17 mouse cellular contexts compared by ENCODE assay signal in genomic region chr12:105188980-105189379, GRCm38 (mm10). TPM values are rescaled to one million over a fixed set of nuclear protein-coding genes. Genes with fewer than 3 reads are reported as not detected.
DNase-seq lines count a peak whose midpoint lies in the region; ATAC-seq and TF ChIP-seq lines count a peak whose summit lies in the region.
"Not testable (repeated sequence)": the region's sequence is repeated elsewhere in the genome, so short reads cannot be mapped to it uniquely, and the experiment has no call there.
"Had no signal": no experiment of that assay in that cellular context is flagged by ENCODE, and none has a peak within 500 bp of the region (broad histone marks: within the 10 kb centered on the region; RNA-seq: fewer than 3 reads in every experiment).

No protein-coding gene starts in this region.

- H3K79me2 ChIP-seq in liver, adult 2 months (ENCODE audit: control insufficient read depth, insufficient read depth, low read length), result not testable (repeated sequence)

- not testable (repeated sequence) for H3K27ac ChIP-seq in heart, postnatal 0 days (ENCODE audit: low read depth); kidney, postnatal 0 days; liver, adult 2 months (replicated peaks; ENCODE audit: insufficient read depth, low read depth, low read length)

- H3K4me3 ChIP-seq in heart, postnatal 0 days (ENCODE audit: low read depth, low read length); kidney, postnatal 0 days (replicated peaks; ENCODE audit: low read depth, low read length); liver, adult 2 months (ENCODE audit: insufficient read depth, low read depth, low read length): not testable (repeated sequence)

- TF ChIP-seq EP300 in heart, postnatal 0 days (IDR thresholded peaks at IDR 0.05; ENCODE audit: low read depth), result not testable (repeated sequence)

- H3K27me3 ChIP-seq in heart, postnatal 0 days (ENCODE audit: control insufficient read depth, insufficient read depth, low read length); kidney, postnatal 0 days (ENCODE audit: insufficient read depth, low read length); liver, adult 2 months (ENCODE audit: control insufficient read depth, insufficient read depth, low read length): not testable (repeated sequence)

- DNase-seq in adrenal gland, postnatal 14 days, result peak; percentile 35
- not testable (repeated sequence) for DNase-seq in heart, postnatal 0 days (ENCODE audit: low spot score); kidney, postnatal 0 days (ENCODE audit: low spot score); liver, adult 2 months (ENCODE audit: extremely low read depth, low read depth, low spot score)
- peak; percentile 5 for DNase-seq in spleen, adult 12 weeks (ENCODE audit: low spot score)

- WGBS in heart, postnatal 0 days, result 31% methylated on average over 2 of the region's 2 CpGs
- WGBS in kidney, postnatal 0 days, result 51% methylated on average over 2 of the region's 2 CpGs
- WGBS in liver, adult 2 months, result 33% methylated on average over 2 of the region's 2 CpGs

- TF ChIP-seq CTCF in heart, postnatal 0 days (IDR thresholded peaks at IDR 0.05; ENCODE audit: low read depth), result peak; percentile 34
- TF ChIP-seq CTCF in kidney, postnatal 0 days (IDR thresholded peaks at IDR 0.05; ENCODE audit: low read depth), result peak; percentile 52; the same call in 1 of the 2 replicates
- peak; percentile 36 for TF ChIP-seq CTCF in liver, adult 2 months (IDR thresholded peaks at IDR 0.05; ENCODE audit: low read depth, low read length)

- not testable (repeated sequence) for TF ChIP-seq POLR2A in liver, adult 2 months (IDR thresholded peaks at IDR 0.05; ENCODE audit: extremely low read depth, insufficient read depth, low read length)

- H3K4me1 ChIP-seq in heart, postnatal 0 days (ENCODE audit: control insufficient read depth, insufficient read depth); kidney, postnatal 0 days (replicated peaks; ENCODE audit: insufficient read depth, low read length); liver, adult 2 months (ENCODE audit: control insufficient read depth, insufficient read depth, low read length): not testable (repeated sequence)

- H3K9me3 ChIP-seq in heart, postnatal 0 days (replicated peaks; ENCODE audit: control insufficient read depth, low read length); kidney, postnatal 0 days (replicated peaks; ENCODE audit: low read length): not testable (repeated sequence)

- H3K36me3 ChIP-seq in heart, postnatal 0 days (replicated peaks; ENCODE audit: control insufficient read depth, insufficient read depth, low read length); kidney, postnatal 0 days (ENCODE audit: insufficient read depth, low read length); liver, adult 2 months (ENCODE audit: control insufficient read depth, insufficient read depth, low read length): not testable (repeated sequence)

- peak; percentile 88 for ATAC-seq in erythroblast, adult 5-6 weeks (replicated peaks; ENCODE audit: low FRiP score, poor library complexity, severe bottlenecking)
- ATAC-seq in heart, postnatal 0 days (ENCODE audit: insufficient read depth, low read depth); kidney, postnatal 0 days (replicated peaks; ENCODE audit: low FRiP score, low read depth): not testable (repeated sequence)
- peak; percentile 69 for ATAC-seq in megakaryocyte, adult 5-6 weeks (ENCODE audit: poor library complexity, severe bottlenecking)

- H3K9ac ChIP-seq in heart, postnatal 0 days (replicated peaks; ENCODE audit: low read depth, low read length); kidney, postnatal 0 days (ENCODE audit: low read depth, low read length); liver, adult 2 months (ENCODE audit: low read depth, low read length): not testable (repeated sequence)

- not testable (repeated sequence) for H3K4me2 ChIP-seq in heart, postnatal 0 days (ENCODE audit: low read depth, low read length); kidney, postnatal 0 days (ENCODE audit: low read length)

RNA-seq across cellular contexts. Expression of gene Tcl1b3, which starts 1.9 kb away (rescaled TPM):
- total RNA-seq in adrenal gland, postnatal 14 days (2021), result not detected in 2 replicates
- not detected in 2 replicates for total RNA-seq in erythroblast, adult 5-6 weeks (2015; ENCODE audit: low replicate concordance)
- total RNA-seq in erythroblast, adult 5-6 weeks (2017; ENCODE audit: low replicate concordance), result not detected in 2 replicates
- not detected in 2 replicates for total RNA-seq in heart, postnatal 0 days (2014; rRNA removed; ENCODE audit: low replicate concordance)
- not detected in 2 replicates for polyA plus RNA-seq in heart, postnatal 0 days (2015; fragmentation: Nextera tagmentation; extraction: Ambion mirVana)
- not detected in 2 replicates for polyA plus RNA-seq in kidney, postnatal 0 days (2015; fragmentation: Nextera tagmentation; extraction: Ambion mirVana)
- not detected in 2 replicates for total RNA-seq in liver, adult 2 months (2014; rRNA removed)
- polyA plus RNA-seq in liver, adult 2 months (2012; rRNA removed), result not detected in 2 replicates
- not detected in 2 replicates for total RNA-seq in megakaryocyte, adult 5-6 weeks (2015)
- not detected in 2 replicates for total RNA-seq in megakaryocyte, adult 5-6 weeks (2017)
- total RNA-seq: gastrocnemius, adult 8-10 months; heart, postnatal 36 days had no signal
- polyA plus RNA-seq: embryonic facial prominence, embryonic 12.5 days; forebrain, embryonic 11.5 days; inflammation-experienced regulatory T-cells, adult 6 months; large intestine, adult 2 months; limb, embryonic 15.5 days; midbrain, embryonic 15.5 days; neural tube, embryonic 12.5 days; spleen, adult 2 months had no signal

RNA-seq across cellular contexts. Expression of gene Tcl1b4, which starts 12.8 kb away (rescaled TPM):
- not detected in 2 replicates for total RNA-seq in adrenal gland, postnatal 14 days (2021)
- not detected in 2 replicates for total RNA-seq in erythroblast, adult 5-6 weeks (2015; ENCODE audit: low replicate concordance)
- 0.43 TPM in 1 of 2 replicates, not detected in the other for total RNA-seq in erythroblast, adult 5-6 weeks (2017; ENCODE audit: low replicate concordance)
- not detected in 2 replicates for total RNA-seq in heart, postnatal 0 days (2014; rRNA removed; ENCODE audit: low replicate concordance)
- not detected in 2 replicates for polyA plus RNA-seq in heart, postnatal 0 days (2015; fragmentation: Nextera tagmentation; extraction: Ambion mirVana)
- not detected in 2 replicates for polyA plus RNA-seq in kidney, postnatal 0 days (2015; fragmentation: Nextera tagmentation; extraction: Ambion mirVana)
- total RNA-seq in liver, adult 2 months (2014; rRNA removed), result not detected in 2 replicates
- not detected in 2 replicates for polyA plus RNA-seq in liver, adult 2 months (2012; rRNA removed)
- not detected in 2 replicates for total RNA-seq in megakaryocyte, adult 5-6 weeks (2015)
- total RNA-seq in megakaryocyte, adult 5-6 weeks (2017), result not detected in 2 replicates
- total RNA-seq: gastrocnemius, adult 8-10 months; heart, postnatal 36 days had no signal
- polyA plus RNA-seq: embryonic facial prominence, embryonic 12.5 days; forebrain, embryonic 11.5 days; inflammation-experienced regulatory T-cells, adult 6 months; large intestine, adult 2 months; limb, embryonic 15.5 days; midbrain, embryonic 15.5 days; neural tube, embryonic 12.5 days; spleen, adult 2 months had no signal

RNA-seq across cellular contexts. Expression of gene Tcl1b5, which starts 12.8 kb away (rescaled TPM):
- not detected in 2 replicates for total RNA-seq in adrenal gland, postnatal 14 days (2021)
- not detected in 2 replicates for total RNA-seq in erythroblast, adult 5-6 weeks (2015; ENCODE audit: low replicate concordance)
- total RNA-seq in erythroblast, adult 5-6 weeks (2017; ENCODE audit: low replicate concordance), result not detected in 2 replicates
- not detected in 2 replicates for total RNA-seq in heart, postnatal 0 days (2014; rRNA removed; ENCODE audit: low replicate concordance)
- not detected in 2 replicates for polyA plus RNA-seq in heart, postnatal 0 days (2015; fragmentation: Nextera tagmentation; extraction: Ambion mirVana)
- not detected in 2 replicates for polyA plus RNA-seq in kidney, postnatal 0 days (2015; fragmentation: Nextera tagmentation; extraction: Ambion mirVana)
- total RNA-seq in liver, adult 2 months (2014; rRNA removed), result not detected in 2 replicates
- not detected in 2 replicates for polyA plus RNA-seq in liver, adult 2 months (2012; rRNA removed)
- total RNA-seq in megakaryocyte, adult 5-6 weeks (2015), result not detected in 2 replicates
- not detected in 2 replicates for total RNA-seq in megakaryocyte, adult 5-6 weeks (2017)
- total RNA-seq: gastrocnemius, adult 8-10 months; heart, postnatal 36 days had no signal
- polyA plus RNA-seq: embryonic facial prominence, embryonic 12.5 days; forebrain, embryonic 11.5 days; inflammation-experienced regulatory T-cells, adult 6 months; large intestine, adult 2 months; limb, embryonic 15.5 days; midbrain, embryonic 15.5 days; neural tube, embryonic 12.5 days; spleen, adult 2 months had no signal

RNA-seq across cellular contexts. Expression of gene Tcl1b1, which starts 29.5 kb away (rescaled TPM):
- not detected in 2 replicates for total RNA-seq in adrenal gland, postnatal 14 days (2021)
- total RNA-seq in erythroblast, adult 5-6 weeks (2015; ENCODE audit: low replicate concordance), result not detected in 2 replicates
- not detected in 2 replicates for total RNA-seq in erythroblast, adult 5-6 weeks (2017; ENCODE audit: low replicate concordance)
- not detected in 2 replicates for total RNA-seq in heart, postnatal 0 days (2014; rRNA removed; ENCODE audit: low replicate concordance)
- not detected in 2 replicates for polyA plus RNA-seq in heart, postnatal 0 days (2015; fragmentation: Nextera tagmentation; extraction: Ambion mirVana)
- not detected in 2 replicates for polyA plus RNA-seq in kidney, postnatal 0 days (2015; fragmentation: Nextera tagmentation; extraction: Ambion mirVana)
- total RNA-seq in liver, adult 2 months (2014; rRNA removed), result not detected in 2 replicates
- not detected in 2 replicates for polyA plus RNA-seq in liver, adult 2 months (2012; rRNA removed)
- not detected in 2 replicates for total RNA-seq in megakaryocyte, adult 5-6 weeks (2015)
- not detected in 2 replicates for total RNA-seq in megakaryocyte, adult 5-6 weeks (2017)
- total RNA-seq: gastrocnemius, adult 8-10 months; heart, postnatal 36 days had no signal
- polyA plus RNA-seq: embryonic facial prominence, embryonic 12.5 days; forebrain, embryonic 11.5 days; inflammation-experienced regulatory T-cells, adult 6 months; large intestine, adult 2 months; limb, embryonic 15.5 days; midbrain, embryonic 15.5 days; neural tube, embryonic 12.5 days; spleen, adult 2 months had no signal

RNA-seq across cellular contexts. Expression of gene Tcl1, which starts 33.6 kb away (rescaled TPM):
- total RNA-seq in adrenal gland, postnatal 14 days (2021), result not detected in 2 replicates
- not detected in 2 replicates for total RNA-seq in erythroblast, adult 5-6 weeks (2015; ENCODE audit: low replicate concordance)
- not detected in 2 replicates for total RNA-seq in erythroblast, adult 5-6 weeks (2017; ENCODE audit: low replicate concordance)
- total RNA-seq in heart, postnatal 0 days (2014; rRNA removed; ENCODE audit: low replicate concordance), result not detected in 2 replicates
- polyA plus RNA-seq in heart, postnatal 0 days (2015; fragmentation: Nextera tagmentation; extraction: Ambion mirVana), result not detected in 2 replicates
- polyA plus RNA-seq in kidney, postnatal 0 days (2015; fragmentation: Nextera tagmentation; extraction: Ambion mirVana), result not detected in 2 replicates
- total RNA-seq in liver, adult 2 months (2014; rRNA removed), result not detected in 2 replicates
- not detected in 2 replicates for polyA plus RNA-seq in liver, adult 2 months (2012; rRNA removed)
- total RNA-seq in megakaryocyte, adult 5-6 weeks (2015), result not detected in 2 replicates
- not detected in 2 replicates for total RNA-seq in megakaryocyte, adult 5-6 weeks (2017)
- total RNA-seq: gastrocnemius, adult 8-10 months; heart, postnatal 36 days had no signal
- polyA plus RNA-seq: embryonic facial prominence, embryonic 12.5 days; forebrain, embryonic 11.5 days; inflammation-experienced regulatory T-cells, adult 6 months; large intestine, adult 2 months; limb, embryonic 15.5 days; midbrain, embryonic 15.5 days; neural tube, embryonic 12.5 days; spleen, adult 2 months had no signal
